Mouse (Mus musculus): ENCODE measurements around the gene Zer1.

Zer1 gene

GRCm38 (mm10) chr2:30048101-30048501, 76.3 kb downstream of the Zer1 start:
- no peak for DNase-seq

All from cerebellum, adult 9-10 months (tissue).